Mouse (Mus musculus) lung, adult 2 months (tissue): Measurements from ENCODE around the gene Arid1b. TPM values are rescaled to one million over a fixed set of nuclear protein-coding genes. Genes with fewer than 3 reads are reported as not detected.

Experiments
- DNase-seq: peaks from one replicate; pipeline ENCODE4 v3.0.0; 2022
- H3K4me1 ChIP-seq: fragments of 200-500 bp; 2 replicates; pipeline ENCODE4 v1.6.1; 2011; ENCODE audit warnings: low read length; ENCODE audit not compliant: control insufficient read depth, insufficient read depth
- H3K4me3 ChIP-seq: fragments of 200-500 bp; replicated peaks from 2 replicates; pipeline ENCODE3; 2011; ENCODE audit warnings: low read depth, mild to moderate bottlenecking, control low read depth, low read length; ENCODE audit errors: extremely low read depth
- CTCF ChIP-seq: fragments of 200-500 bp; IDR thresholded peaks from 2 replicates; pipeline ENCODE4 v1.5.1; 2011; ENCODE audit warnings: mild to moderate bottlenecking, low read length, control low read depth; ENCODE audit not compliant: insufficient read depth
- POLR2A ChIP-seq: fragments of 200-500 bp; IDR thresholded peaks from 2 replicates; pipeline ENCODE4 v1.6.1; 2011; ENCODE audit warnings: low read depth, mild to moderate bottlenecking, control low read depth, low read length, borderline replicate concordance; ENCODE audit errors: extremely low read depth
- WGBS: fragments of 180-500 bp; shearing (Covaris S2); methylation state at CpG from one replicate; pipeline ENCODE4 v1.1.7; 2018; 5-methylcytosine and 5-hydroxymethylcytosine counted together
- polyA plus RNA-seq: library from polyadenylated mRNA; depleted of rRNA; stranded (reverse); fragments of >200 nt; gene quantifications from 2 replicates; pipeline ENCODE4 v1.2.3, GENCODE M21; 2012

Gene Arid1b
- polyA plus RNA-seq, 1 experiment = 60.1 TPM

GRCm38 (mm10) chr17:5115952-5116351 lies 121.8 kb downstream of the Arid1b start:
- Histone ChIP-seq H3K4me3 (no peak overlapping the region), H3K4me1 (peaks cover 3% of the 10 kb centered on the region; the same call in 1 of the 2 replicates)
- 74% methylated on average over 6 of the region's 6 CpGs for whole genome bisulfite sequencing
- no peak for DNase-seq
- TF ChIP-seq POLR2A (no peak), CTCF (no peak)

GRCm38 (mm10) chr17:5116990-5117389 lies 122.9 kb downstream of the Arid1b start:
- TF ChIP-seq CTCF = no peak
- TF ChIP-seq POLR2A = no peak

GRCm38 (mm10) chr17:5118171-5118570 lies 124.0 kb downstream of the Arid1b start:
- TF ChIP-seq CTCF = no peak
- DNase-seq = no peak
- WGBS = 80% methylated on average over 4 of the region's 4 CpGs
- H3K4me1 ChIP-seq = peaks cover 17% of the 10 kb centered on the region
- no peak overlapping the region for H3K4me3 ChIP-seq

More at GRCm38 (mm10) chr17:5116990-5117389, 122.9 kb downstream of the Arid1b start:
- 71% methylated on average over 2 of the region's 2 CpGs for WGBS
- no peak for DNase-seq
- Histone ChIP-seq H3K4me1 (peaks cover 9% of the 10 kb centered on the region), H3K4me3 (no peak overlapping the region)

GRCm38 (mm10) chr17:5124643-5125042 lies 130.5 kb downstream of the Arid1b start:
- TF ChIP-seq POLR2A (no peak), CTCF (no peak)
- no peak for DNase-seq
- H3K4me1 ChIP-seq = peaks cover 19% of the 10 kb centered on the region
- no peak overlapping the region for H3K4me3 ChIP-seq
- WGBS = 55% methylated on average over 2 of the region's 2 CpGs

- DNase-seq = no peak
- 63% methylated on average over 5 of the region's 5 CpGs for WGBS
- no peak overlapping the region for H3K4me3 ChIP-seq
Measured at GRCm38 (mm10) chr17:5125084-5125855, 131.1 kb downstream of the Arid1b start.

DNA sequence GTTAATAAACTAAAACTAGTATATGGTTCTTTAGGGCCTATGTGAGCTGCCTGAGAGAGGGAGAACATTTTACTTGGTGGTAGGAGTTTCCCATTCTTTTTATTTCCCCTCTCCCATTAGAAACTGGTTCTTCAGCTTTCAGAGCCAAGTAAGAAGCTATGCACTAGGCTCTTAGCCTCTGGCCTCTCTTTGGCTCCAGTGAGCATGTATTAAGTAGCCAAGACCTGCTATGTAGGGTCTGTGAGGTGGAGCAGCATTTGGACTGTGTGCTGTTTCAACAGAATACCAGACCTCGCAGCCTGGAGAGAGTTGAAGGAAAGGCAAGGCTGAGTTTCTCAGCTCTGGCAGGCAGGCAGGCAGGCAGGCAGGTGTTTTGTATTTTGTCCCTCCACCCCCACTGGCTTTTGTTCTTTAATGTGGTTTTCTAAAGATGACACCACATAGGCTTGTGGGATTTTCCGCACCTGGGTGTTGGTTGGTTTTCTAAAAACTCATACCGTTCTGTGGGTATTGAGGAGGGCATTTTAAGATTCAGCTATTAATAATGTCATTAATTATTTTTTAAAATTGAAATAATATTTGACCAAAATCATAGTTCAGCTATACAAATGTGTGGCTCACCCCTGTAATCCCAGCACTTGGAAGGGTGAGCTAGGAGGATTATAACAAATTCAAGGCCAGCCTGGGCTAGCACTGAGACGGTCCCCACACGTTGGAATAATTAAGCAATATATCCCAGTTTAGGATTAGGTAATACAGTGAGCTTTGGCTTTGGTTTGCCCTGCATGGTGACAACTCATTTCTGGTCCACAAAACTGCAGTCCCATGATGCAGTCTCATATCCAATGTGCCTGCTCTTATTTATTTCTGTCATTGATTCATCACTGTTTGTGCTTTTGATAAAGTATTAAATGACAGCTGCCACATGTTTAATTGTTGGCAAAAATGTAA lies 132.0 kb downstream of the Arid1b start:
- DNase-seq = no peak
- WGBS = 70% methylated on average over 5 of the region's 5 CpGs
- TF ChIP-seq CTCF (no peak), POLR2A (no peak)
- H3K4me3 ChIP-seq = no peak overlapping the region
- H3K4me1 ChIP-seq = peaks cover 17% of the 10 kb centered on the region

More at GRCm38 (mm10) chr17:5125084-5125855, 131.1 kb downstream of the Arid1b start:
- H3K4me1 ChIP-seq = peaks cover 19% of the 10 kb centered on the region
- TF ChIP-seq CTCF (no peak), POLR2A (no peak)

- no peak for DNase-seq
Measured at GRCm38 (mm10) chr17:5129606-5130005, 135.5 kb downstream of the Arid1b start.

DNA sequence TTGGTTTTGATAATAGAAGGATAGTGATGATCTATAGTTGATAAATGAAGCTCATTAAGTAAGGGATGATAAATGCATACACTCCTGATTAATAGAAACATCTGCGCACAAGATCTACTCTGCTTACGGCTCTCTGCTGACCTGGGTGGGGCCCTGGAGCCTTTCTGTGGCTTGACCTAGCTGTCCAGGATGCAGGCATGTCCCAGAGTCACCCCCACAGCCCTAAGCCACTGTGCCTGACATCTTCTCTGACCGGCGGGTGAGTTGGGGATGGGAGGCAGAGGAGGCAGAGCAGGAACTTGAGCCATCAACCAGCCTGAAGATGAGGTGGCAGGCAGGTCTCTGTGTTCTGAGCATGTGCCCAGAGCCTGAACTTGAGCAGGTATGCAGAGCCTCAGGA lies 136.0 kb downstream of the Arid1b start:
- DNase-seq = no peak
- H3K4me3 ChIP-seq = no peak overlapping the region
- 80% methylated on average over 4 of the region's 4 CpGs for WGBS
- H3K4me1 ChIP-seq = peaks cover 2% of the 10 kb centered on the region; the same call in 1 of the 2 replicates
- TF ChIP-seq POLR2A = no peak

More at GRCm38 (mm10) chr17:5129606-5130005, 135.5 kb downstream of the Arid1b start:
- H3K4me1 ChIP-seq = peaks cover 2% of the 10 kb centered on the region; the same call in 1 of the 2 replicates
- TF ChIP-seq POLR2A (no peak), CTCF (no peak)
- no peak overlapping the region for H3K4me3 ChIP-seq
- 74% methylated on average over 2 of the region's 2 CpGs for WGBS

GRCm38 (mm10) chr17:5131706-5132105 lies 137.6 kb downstream of the Arid1b start:
- Histone ChIP-seq H3K4me1 (no peaks in the 10 kb centered on the region; the same call in 1 of the 2 replicates), H3K4me3 (no peak overlapping the region)
- whole genome bisulfite sequencing = 93% methylated on average over 6 of the region's 6 CpGs
- DNase-seq = no peak
- no peak for TF ChIP-seq POLR2A
- no peak for TF ChIP-seq CTCF
